Mouse (Mus musculus): ENCODE measurements around the gene Clasp1. TPM values are rescaled to one million over a fixed set of nuclear protein-coding genes. Genes with fewer than 3 reads are reported as not detected.

Clasp1 gene
- polyA plus RNA-seq, 1 experiment: 22.3 TPM

- H3K4me3 ChIP-seq (ENCODE audit: insufficient read depth, low read length): no peak overlapping the region
- H3K27ac ChIP-seq (ENCODE audit: insufficient read depth, low read depth, low read length): no peak overlapping the region
- TF ChIP-seq CTCF (IDR thresholded peaks at IDR 0.05; ENCODE audit: low read depth, low read length) (no peak), POLR2A (IDR thresholded peaks at IDR 0.05; ENCODE audit: borderline replicate concordance, low read depth, low read length) (no peak)
- no peaks in the 10 kb centered on the region for H3K4me1 ChIP-seq (ENCODE audit: control insufficient read depth, insufficient read depth, low read length)
Measured at GRCm38 (mm10) chr1:118542880-118543279, 154.0 kb downstream of the Clasp1 start.

GRCm38 (mm10) chr1:118548769-118549168 is 159.9 kb downstream of the Clasp1 start:
- H3K27ac ChIP-seq (ENCODE audit: insufficient read depth, low read depth, low read length): no peak overlapping the region
- H3K4me1 ChIP-seq (ENCODE audit: control insufficient read depth, insufficient read depth, low read length): peaks cover 3% of the 10 kb centered on the region
- TF ChIP-seq POLR2A (IDR thresholded peaks at IDR 0.05; ENCODE audit: borderline replicate concordance, low read depth, low read length) (no peak), CTCF (IDR thresholded peaks at IDR 0.05; ENCODE audit: low read depth, low read length) (no peak)
- H3K4me3 ChIP-seq (ENCODE audit: insufficient read depth, low read length): no peak overlapping the region

- H3K4me1 ChIP-seq (ENCODE audit: control insufficient read depth, insufficient read depth, low read length): peaks cover 3% of the 10 kb centered on the region
- no peak overlapping the region for H3K4me3 ChIP-seq (ENCODE audit: insufficient read depth, low read length)
- no peak overlapping the region for H3K27ac ChIP-seq (ENCODE audit: insufficient read depth, low read depth, low read length)
- no peak for TF ChIP-seq CTCF (IDR thresholded peaks at IDR 0.05; ENCODE audit: low read depth, low read length)
- TF ChIP-seq POLR2A (IDR thresholded peaks at IDR 0.05; ENCODE audit: borderline replicate concordance, low read depth, low read length): no peak
Measured at GRCm38 (mm10) chr1:118551152-118551551, 162.3 kb downstream of the Clasp1 start.

- Histone ChIP-seq H3K4me3 (ENCODE audit: insufficient read depth, low read length) (no peak overlapping the region), H3K4me1 (ENCODE audit: control insufficient read depth, insufficient read depth, low read length) (peaks cover 3% of the 10 kb centered on the region), H3K27ac (ENCODE audit: insufficient read depth, low read depth, low read length) (no peak overlapping the region)
- TF ChIP-seq CTCF (IDR thresholded peaks at IDR 0.05; ENCODE audit: low read depth, low read length) (no peak), POLR2A (IDR thresholded peaks at IDR 0.05; ENCODE audit: borderline replicate concordance, low read depth, low read length) (no peak)
Measured at GRCm38 (mm10) chr1:118552071-118552470, 163.2 kb downstream of the Clasp1 start.

GRCm38 (mm10) chr1:118553045-118553444 is 164.2 kb downstream of the Clasp1 start:
- H3K4me3 ChIP-seq (ENCODE audit: insufficient read depth, low read length): no peak overlapping the region
- no peak overlapping the region for H3K27ac ChIP-seq (ENCODE audit: insufficient read depth, low read depth, low read length)
- peaks cover 3% of the 10 kb centered on the region for H3K4me1 ChIP-seq (ENCODE audit: control insufficient read depth, insufficient read depth, low read length)
- TF ChIP-seq POLR2A (IDR thresholded peaks at IDR 0.05; ENCODE audit: borderline replicate concordance, low read depth, low read length) (no peak), CTCF (IDR thresholded peaks at IDR 0.05; ENCODE audit: low read depth, low read length) (no peak)

GRCm38 (mm10) chr1:118553451-118553850 is 164.6 kb downstream of the Clasp1 start:
- TF ChIP-seq POLR2A (IDR thresholded peaks at IDR 0.05; ENCODE audit: borderline replicate concordance, low read depth, low read length): no peak
- TF ChIP-seq CTCF (IDR thresholded peaks at IDR 0.05; ENCODE audit: low read depth, low read length): no peak
- Histone ChIP-seq H3K4me3 (ENCODE audit: insufficient read depth, low read length) (no peak overlapping the region), H3K4me1 (ENCODE audit: control insufficient read depth, insufficient read depth, low read length) (peaks cover 3% of the 10 kb centered on the region), H3K27ac (ENCODE audit: insufficient read depth, low read depth, low read length) (no peak overlapping the region)

- H3K4me1 ChIP-seq (ENCODE audit: control insufficient read depth, insufficient read depth, low read length): peaks cover 11% of the 10 kb centered on the region
- no peak overlapping the region for H3K4me3 ChIP-seq (ENCODE audit: insufficient read depth, low read length)
- no peak for TF ChIP-seq CTCF (IDR thresholded peaks at IDR 0.05; ENCODE audit: low read depth, low read length)
- TF ChIP-seq POLR2A (IDR thresholded peaks at IDR 0.05; ENCODE audit: borderline replicate concordance, low read depth, low read length): no peak
- H3K27ac ChIP-seq (ENCODE audit: insufficient read depth, low read depth, low read length): no peak overlapping the region
Measured at GRCm38 (mm10) chr1:118554961-118555360, 166.1 kb downstream of the Clasp1 start.

GRCm38 (mm10) chr1:118559716-118560115 is 170.9 kb downstream of the Clasp1 start:
- no peak overlapping the region for H3K4me3 ChIP-seq (ENCODE audit: insufficient read depth, low read length)
- peak overlapping the region; percentile 66 for H3K27ac ChIP-seq (ENCODE audit: insufficient read depth, low read depth, low read length)
- TF ChIP-seq POLR2A (IDR thresholded peaks at IDR 0.05; ENCODE audit: borderline replicate concordance, low read depth, low read length) (no peak), CTCF (IDR thresholded peaks at IDR 0.05; ENCODE audit: low read depth, low read length) (no peak)
- peaks cover 9% of the 10 kb centered on the region for H3K4me1 ChIP-seq (ENCODE audit: control insufficient read depth, insufficient read depth, low read length)

- Histone ChIP-seq H3K27ac (ENCODE audit: insufficient read depth, low read depth, low read length) (no peak overlapping the region), H3K4me3 (ENCODE audit: insufficient read depth, low read length) (no peak overlapping the region), H3K4me1 (ENCODE audit: control insufficient read depth, insufficient read depth, low read length) (peaks cover 25% of the 10 kb centered on the region)
- no peak for TF ChIP-seq CTCF (IDR thresholded peaks at IDR 0.05; ENCODE audit: low read depth, low read length)
- TF ChIP-seq POLR2A (IDR thresholded peaks at IDR 0.05; ENCODE audit: borderline replicate concordance, low read depth, low read length): no peak
Measured at GRCm38 (mm10) chr1:118564561-118564960, 175.7 kb downstream of the Clasp1 start.

- H3K4me3 ChIP-seq (ENCODE audit: insufficient read depth, low read length): no peak overlapping the region
- no peak for TF ChIP-seq POLR2A (IDR thresholded peaks at IDR 0.05; ENCODE audit: borderline replicate concordance, low read depth, low read length)
- no peak for TF ChIP-seq CTCF (IDR thresholded peaks at IDR 0.05; ENCODE audit: low read depth, low read length)
- peaks cover 26% of the 10 kb centered on the region for H3K4me1 ChIP-seq (ENCODE audit: control insufficient read depth, insufficient read depth, low read length)
- H3K27ac ChIP-seq (ENCODE audit: insufficient read depth, low read depth, low read length): peak overlapping the region; percentile 62
Measured at GRCm38 (mm10) chr1:118567659-118568058, 178.8 kb downstream of the Clasp1 start.
